Mouse (Mus musculus) R1 (cell line): Measurements from ENCODE around the gene Tsc2.
A peak's percentile ranks its signal among the peaks of the same experiment; 100 is the strongest.
"Not testable (repeated sequence)": the region's sequence is repeated elsewhere in the genome, so short reads cannot be mapped to it uniquely, and the experiment has no call there.

ENCODE experiments used
- DNase-seq: peaks from one replicate; pipeline ENCODE4 v3.0.0-alpha.2; 2018; ENCODE audit warnings: low read depth, low spot score

Gene Tsc2

GRCm38 (mm10) chr17:24632167-24632812, at the start of gene Tsc2, which contains the start of gene Nthl1:
Gene Tsc2, minus strand, starts transcription at chr17:24632630.
Gene Nthl1, plus strand, starts transcription at chr17:24632680.
- peak; percentile 97 for DNase-seq

- DNase-seq = peak; percentile 78
These were observed 45.2 kb upstream of the Tsc2 start for GRCm38 (mm10) chr17:24677500-24678080.

GRCm38 (mm10) chr17:24676877-24677276, 44.4 kb upstream of the Tsc2 start:
- no peak for DNase-seq

- DNase-seq = peak; percentile 91
These were observed 43.8 kb upstream of the Tsc2 start for GRCm38 (mm10) chr17:24676187-24676586.

GRCm38 (mm10) chr17:24674277-24674676, 41.8 kb upstream of the Tsc2 start:
- no peak for DNase-seq

DNA sequence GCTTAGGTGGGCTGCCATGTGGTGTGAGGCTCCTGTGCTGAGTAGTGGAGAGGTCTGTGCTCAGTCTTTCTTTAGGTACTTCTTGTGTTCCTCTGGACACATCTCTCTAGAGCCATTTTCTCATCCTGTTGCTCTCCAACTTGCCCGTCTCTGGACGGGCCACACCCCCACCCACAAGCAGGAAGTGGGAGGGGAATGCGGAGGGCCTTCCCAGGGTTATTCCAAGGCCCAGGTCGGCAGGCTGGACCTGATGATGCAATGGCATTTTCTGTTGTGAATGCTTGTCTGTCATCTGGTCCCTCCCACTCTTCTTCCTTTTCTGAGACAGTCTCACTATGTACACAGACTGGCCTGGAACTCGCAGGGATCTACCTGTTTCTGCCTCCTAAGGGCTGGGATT, 39.7 kb upstream of the Tsc2 start:
- DNase-seq = peak; percentile 86

GRCm38 (mm10) chr17:24671346-24671745, 38.9 kb upstream of the Tsc2 start:
- no peak for DNase-seq

DNA sequence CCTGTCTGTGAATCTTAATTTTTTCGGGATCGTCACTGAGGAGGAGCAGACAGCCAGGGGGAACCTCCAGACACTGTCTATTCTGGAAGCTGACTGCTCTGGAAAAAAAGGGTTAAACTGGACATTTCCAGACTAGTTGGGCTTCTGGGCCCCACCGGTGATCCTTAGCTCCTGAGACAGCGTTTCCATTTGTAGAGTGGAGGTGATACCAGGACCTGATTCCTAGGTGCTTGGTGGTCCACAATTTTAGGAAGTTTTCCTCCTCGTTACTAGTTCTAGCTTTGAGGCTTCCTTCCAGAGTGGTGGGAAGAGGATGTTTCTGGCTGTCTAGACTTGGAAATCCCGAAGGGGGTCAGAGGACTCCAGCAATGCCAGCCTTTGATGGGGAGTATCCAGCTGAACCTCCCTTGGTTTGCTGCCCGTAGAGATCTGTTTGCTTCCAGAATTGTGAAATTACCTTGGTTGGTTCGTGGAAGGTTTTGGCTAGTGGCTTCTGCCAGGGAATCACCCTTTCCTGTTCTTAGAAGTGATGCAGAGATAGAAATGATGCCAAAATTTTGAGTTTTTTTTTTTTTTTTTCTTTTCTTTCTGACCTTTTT, 37.9 kb upstream of the Tsc2 start:
- DNase-seq = no peak

DNA sequence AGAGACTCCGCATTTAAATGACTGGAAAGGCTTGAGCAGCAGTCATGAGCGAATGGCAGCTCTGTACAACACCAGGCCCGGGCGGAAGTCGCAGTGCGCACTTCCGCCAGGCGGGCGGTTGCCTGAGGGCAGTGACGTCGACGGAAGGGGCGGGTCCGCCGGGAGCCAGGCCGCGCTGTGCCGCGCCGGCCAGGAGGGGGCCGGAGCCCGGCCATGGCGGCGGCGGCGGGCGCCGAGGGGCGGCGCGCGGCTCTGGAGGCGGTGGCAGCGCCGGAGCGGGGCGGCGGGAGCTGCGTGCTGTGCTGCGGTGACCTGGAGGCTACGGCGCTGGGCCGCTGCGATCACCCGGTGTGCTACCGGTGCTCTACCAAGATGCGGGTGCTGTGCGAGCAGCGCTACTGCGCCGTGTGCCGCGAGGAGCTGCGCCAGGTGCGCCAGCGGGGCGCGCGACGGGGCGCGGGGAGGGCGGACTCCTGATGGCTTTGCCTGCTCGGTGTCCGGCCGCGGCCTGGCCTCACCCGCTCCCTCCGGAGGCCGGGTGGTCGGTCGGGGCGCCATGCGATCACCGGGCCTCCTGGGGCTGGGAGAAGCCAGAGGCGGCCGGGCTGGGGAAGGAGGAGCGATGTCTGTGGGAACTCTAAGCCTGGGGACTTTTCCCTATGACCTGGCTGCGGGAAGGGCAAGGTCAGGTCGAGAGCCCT, 37.3 kb upstream of the Tsc2 start, which contains the start of gene Zfp598:
TSS of gene Zfp598 (plus strand) at position 143 of the 701 bp plus-strand sequence.
- peak; percentile 94 for DNase-seq

GRCm38 (mm10) chr17:24669214-24669544, 36.7 kb upstream of the Tsc2 start:
- DNase-seq = not testable (repeated sequence)

GRCm38 (mm10) chr17:24667416-24667815, 35.0 kb upstream of the Tsc2 start:
- DNase-seq = peak; percentile 93

- DNase-seq = not testable (repeated sequence)
These were observed 34.6 kb upstream of the Tsc2 start for GRCm38 (mm10) chr17:24667011-24667410.

DNA sequence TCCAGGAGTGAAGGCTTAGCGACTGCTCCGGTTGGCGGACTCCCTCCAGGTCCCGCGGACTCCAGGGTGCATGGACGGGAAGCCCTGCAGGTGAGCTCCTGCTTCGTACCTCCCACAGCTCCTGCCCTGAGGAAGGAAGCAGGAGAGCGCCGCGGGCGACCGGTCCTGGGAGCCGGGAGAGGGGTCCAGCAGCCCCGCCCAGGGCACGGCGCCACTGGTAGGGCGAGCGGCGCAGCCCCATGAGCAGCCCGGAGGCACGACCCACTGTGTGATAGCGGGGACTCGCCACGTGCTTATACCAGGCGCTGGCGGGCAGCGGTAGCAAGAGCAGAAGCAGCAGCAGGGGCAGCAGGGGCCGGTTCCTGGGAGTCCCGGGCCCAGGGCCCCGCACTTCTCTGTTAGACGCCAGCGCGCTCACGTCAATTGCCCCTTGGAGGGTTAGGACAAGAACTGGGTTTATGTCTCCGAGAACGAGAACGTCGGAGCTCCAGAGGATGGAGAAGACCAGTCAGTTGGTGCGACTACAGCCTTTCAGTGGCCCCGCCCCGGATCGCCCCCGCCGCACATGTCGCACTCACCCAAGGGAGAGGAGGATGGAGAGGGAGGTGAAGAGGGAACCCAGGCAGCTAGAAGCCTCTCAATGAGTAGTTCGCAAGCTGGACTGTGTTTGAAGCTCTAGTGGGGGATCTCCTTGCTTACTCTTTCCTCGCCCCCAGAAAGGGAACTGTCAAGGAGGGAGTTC, 25.8 kb upstream of the Tsc2 start, which contains the start of gene Npw:
TSS of gene Npw (minus strand) at position 441 of the 742 bp plus-strand sequence.
- peak; percentile 46 for DNase-seq

DNA sequence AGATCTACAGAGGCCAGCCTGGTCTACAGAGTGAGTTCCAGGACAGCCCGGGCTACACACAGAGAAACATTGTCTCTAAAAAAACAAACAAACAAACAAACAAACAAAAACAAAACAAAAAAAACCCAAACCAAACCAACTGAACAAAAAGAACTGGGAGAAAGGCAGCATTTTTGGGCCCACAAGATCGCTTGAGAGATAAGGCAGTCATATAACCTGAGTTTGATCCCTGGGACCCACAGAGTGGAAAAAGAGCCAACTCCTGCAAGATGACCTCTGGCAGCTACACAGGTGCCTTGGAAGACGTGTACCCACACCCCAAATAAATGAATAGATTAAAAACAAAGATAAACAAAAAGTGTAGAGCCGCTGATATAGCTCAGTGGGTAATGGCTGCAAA, 22.5 kb upstream of the Tsc2 start:
- no peak for DNase-seq

- peak; percentile 65 for DNase-seq
These were observed 21.7 kb upstream of the Tsc2 start for GRCm38 (mm10) chr17:24653967-24654710.

DNA sequence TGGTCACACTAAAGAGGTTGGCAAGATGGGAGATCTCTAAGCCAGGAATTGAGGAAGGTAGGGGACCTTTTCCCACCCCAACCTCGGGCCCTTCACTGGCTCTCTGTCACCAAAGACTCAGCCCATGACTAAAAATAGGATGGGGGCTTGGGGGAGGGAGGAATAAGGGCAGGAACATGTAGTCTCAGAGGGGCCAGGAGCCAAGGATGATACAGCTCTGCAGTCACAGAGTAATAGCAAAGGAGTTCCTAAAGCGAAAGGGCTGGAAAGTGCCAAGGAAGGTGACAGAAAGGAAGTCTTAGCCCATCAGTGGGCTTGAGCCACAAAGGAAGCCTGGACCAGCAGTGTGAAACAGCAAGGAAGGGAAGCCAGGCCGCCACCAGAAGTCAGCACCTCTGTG, 19.4 kb upstream of the Tsc2 start:
- DNase-seq = no peak

GRCm38 (mm10) chr17:24650766-24651165, 18.3 kb upstream of the Tsc2 start:
- DNase-seq = no peak

DNA sequence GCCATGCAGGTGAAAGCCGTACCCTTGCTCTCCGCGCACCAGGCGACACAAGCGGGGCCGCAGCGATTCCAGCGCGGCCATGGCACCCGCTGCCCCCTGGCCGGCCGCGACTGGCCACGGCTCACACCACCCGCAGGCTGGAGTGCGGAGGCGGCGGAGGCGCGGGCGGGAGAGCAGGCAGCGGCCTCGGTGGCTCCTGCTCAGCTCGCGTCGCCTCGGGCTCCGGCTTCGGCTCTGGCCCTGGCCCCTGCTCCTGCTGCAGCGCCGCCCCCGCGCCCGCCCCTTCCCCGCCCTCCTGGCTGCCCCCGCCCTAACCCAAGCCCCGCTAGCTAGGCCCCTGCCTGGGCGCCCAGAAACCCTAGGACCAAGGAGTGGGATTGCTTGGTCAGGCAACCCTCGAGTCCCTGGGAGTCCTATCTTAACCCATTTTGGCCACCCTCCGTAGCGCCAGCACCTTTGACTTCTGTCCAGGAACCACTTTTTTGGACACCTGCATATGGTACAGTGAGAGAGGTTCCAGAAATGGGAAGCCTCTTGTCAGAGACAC, 17.7 kb upstream of the Tsc2 start, which contains the start of gene Slc9a3r2:
TSS of gene Slc9a3r2 (minus strand) at position 258 of the 547 bp plus-strand sequence.
- peak; percentile 67 for DNase-seq

- DNase-seq = peak; percentile 33
These were observed 17.2 kb upstream of the Tsc2 start for GRCm38 (mm10) chr17:24649581-24650069.

DNA sequence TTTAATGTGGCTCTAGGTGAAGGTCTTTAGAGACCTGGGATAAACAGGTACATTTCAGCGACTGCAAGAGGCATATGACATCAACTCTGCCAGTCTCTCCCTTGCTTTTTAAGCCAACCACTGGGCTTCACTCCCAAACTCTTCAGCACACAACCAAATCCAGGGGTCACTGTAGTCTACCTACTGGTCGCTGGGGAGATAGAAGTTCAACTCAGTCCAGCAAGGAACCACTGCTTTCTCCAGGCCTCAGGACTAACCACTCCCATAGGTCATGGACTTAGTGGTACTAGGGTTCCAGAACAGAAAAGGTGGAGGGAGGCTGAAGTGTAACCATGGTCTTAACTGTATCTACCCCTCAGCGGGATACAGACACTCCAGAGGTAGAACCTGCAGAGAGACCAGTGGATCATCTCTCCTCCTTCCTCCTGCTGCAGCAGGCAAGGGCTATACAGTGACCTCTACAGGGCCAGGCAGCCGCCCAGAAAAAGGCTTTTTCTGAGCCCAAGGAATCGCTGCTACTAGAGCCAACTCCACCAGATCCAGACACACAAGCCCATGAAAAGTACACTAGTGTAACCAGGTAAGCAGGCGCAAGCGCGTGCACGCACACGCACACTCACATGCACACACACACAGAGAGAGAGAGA, 16.4 kb upstream of the Tsc2 start:
- DNase-seq = no peak
